Mouse (Mus musculus) bone marrow macrophage, adult 2 months (primary cell): ENCODE results near the gene Tnfrsf23. TPM values are rescaled to one million over a fixed set of nuclear protein-coding genes. Genes with fewer than 3 reads are reported as not detected.
"Not testable (repeated sequence)": the region's sequence is repeated elsewhere in the genome, so short reads cannot be mapped to it uniquely, and the experiment has no call there.

Experiments used
- H3K27ac ChIP-seq: 2 replicates; pipeline ENCODE4 v1.5.1; 2012; ENCODE audit warnings: low read depth, low read length; ENCODE audit not compliant: insufficient read depth
- H3K4me1 ChIP-seq: 2 replicates; pipeline ENCODE4 v1.6.1; 2012; ENCODE audit warnings: low read length; ENCODE audit not compliant: control insufficient read depth, insufficient read depth
- H3K4me3 ChIP-seq: 2 replicates; pipeline ENCODE4 v1.5.1; 2012; ENCODE audit warnings: mild to moderate bottlenecking, low read length, moderate library complexity; ENCODE audit not compliant: insufficient read depth
- CTCF ChIP-seq: IDR thresholded peaks from 2 replicates; pipeline ENCODE4 v1.5.1; 2012; ENCODE audit warnings: low read depth, mild to moderate bottlenecking, low read length, moderate library complexity
- POLR2A ChIP-seq: IDR thresholded peaks from 2 replicates; pipeline ENCODE4 v1.6.1; 2012; ENCODE audit warnings: mild to moderate bottlenecking, low read depth, low read length, borderline replicate concordance
- polyA plus RNA-seq: library from polyadenylated mRNA; stranded (reverse); fragments of >200 nt; gene quantifications from 2 replicates; pipeline ENCODE4 v1.2.4, GENCODE M21; 2012; ENCODE audit not compliant: missing spikeins, insufficient read depth, insufficient read length

The Tnfrsf23 gene
- polyA plus RNA-seq, 1 experiment, result 9.8 TPM

DNA sequence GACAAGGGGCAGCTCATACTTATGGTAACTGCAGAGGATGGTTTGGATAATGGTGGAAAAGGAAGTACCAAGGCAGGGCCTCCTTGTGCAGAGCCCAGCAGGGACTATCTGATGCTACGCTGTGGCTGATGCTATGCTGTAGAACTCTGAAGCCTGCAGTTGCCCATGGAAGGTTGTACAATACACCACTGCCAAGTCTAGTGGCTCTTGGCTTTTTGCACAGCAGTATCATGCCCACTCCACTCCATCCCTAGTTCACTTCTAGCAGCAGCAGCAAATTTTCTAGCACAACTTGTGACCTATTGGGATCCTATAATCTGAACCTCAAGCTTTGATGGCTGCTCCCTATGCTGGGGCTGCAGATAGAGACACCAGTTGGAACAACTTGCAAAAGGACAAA is 4.1 kb downstream of the Tnfrsf23 start:
- H3K4me1 ChIP-seq, result peaks cover 2% of the 10 kb centered on the region
- no peak overlapping the region for H3K27ac ChIP-seq
- H3K4me3 ChIP-seq, result no peak overlapping the region
- TF ChIP-seq CTCF, result no peak

DNA sequence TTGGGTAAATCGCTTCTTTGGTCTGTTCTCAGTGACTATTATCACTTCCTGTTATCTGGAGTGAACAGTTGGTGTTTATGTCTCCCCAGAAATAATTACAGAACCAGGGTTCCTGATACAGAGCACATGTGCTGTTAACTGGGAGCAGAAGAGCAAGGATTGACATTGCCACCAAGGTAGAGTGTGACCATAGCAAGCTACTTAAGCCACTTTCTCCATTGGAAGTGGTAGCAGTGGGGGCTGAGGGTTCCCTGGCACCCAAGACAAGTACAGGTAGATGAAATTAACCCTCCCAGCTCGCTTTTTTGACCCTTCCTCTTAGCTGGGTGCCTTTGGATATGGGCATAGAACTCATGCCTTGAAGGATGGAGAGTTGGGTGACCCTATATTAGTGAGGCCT is 4.8 kb downstream of the Tnfrsf23 start:
- not testable (repeated sequence) for H3K4me3 ChIP-seq, H3K27ac ChIP-seq, H3K4me1 ChIP-seq

DNA sequence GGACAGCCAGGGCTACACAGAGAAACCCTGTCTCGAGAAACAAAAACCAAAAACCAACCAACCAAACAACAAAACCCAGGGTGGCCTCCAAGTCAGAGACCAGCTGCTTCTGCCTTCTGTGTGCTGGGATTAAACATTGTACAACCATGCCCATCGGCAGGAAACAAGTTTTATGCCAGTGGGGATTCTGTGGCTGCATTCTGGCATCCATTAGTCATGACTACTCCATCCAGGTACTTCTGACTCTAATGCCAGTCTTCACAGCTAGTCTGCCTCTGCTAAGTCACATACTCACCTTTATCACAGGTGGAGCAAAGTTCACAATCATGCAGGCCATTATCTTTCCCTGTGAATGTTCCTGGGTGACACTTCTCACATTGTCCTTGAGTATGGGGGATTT is 6.0 kb downstream of the Tnfrsf23 start:
- not testable (repeated sequence) for H3K4me3 ChIP-seq, H3K4me1 ChIP-seq

DNA sequence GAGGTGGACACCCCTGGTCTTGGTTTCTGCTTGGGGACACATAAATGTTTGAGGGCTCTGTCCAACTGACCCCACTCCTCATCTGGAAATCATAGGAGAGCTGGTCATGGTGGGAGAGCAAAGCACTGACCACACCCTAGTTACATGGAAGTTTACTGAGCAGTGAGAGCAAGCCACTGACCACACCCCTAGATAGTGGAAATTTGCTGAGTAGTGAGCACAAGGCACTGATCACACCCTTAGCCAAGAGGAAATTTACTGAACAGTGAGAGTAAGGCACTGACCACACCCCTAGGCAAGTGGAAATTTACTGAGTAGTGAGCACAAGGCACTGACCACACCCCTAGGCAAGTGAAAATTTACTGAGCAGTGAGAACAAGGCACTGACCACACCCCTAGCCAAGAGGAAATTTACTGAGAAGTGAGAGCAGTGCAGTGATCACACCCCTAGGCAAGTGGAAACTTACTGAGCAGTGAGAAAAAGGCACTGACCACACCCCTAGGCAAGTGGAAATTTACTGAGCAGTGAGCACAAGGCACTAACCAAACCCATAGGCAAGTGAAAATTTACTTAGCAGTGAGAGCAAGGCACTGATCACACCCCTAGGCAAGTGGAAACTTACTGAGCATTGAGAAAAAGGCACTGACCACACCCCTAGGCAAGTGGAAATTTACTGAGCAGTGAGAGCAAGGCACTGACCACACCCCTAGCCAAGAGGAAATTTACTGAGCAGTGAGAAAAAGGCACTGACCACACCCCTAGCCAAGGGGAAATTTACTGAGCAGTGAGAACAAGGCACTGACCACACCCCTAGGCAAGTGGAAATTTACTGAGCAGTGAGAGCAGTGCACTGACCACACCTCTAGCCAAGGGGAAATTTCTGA is 19.0 kb downstream of the Tnfrsf23 start:
- H3K4me1 ChIP-seq, result no peaks in the 10 kb centered on the region
- TF ChIP-seq POLR2A (no peak), CTCF (no peak)

More for the DNA sequence above, 6.0 kb downstream of the Tnfrsf23 start:
- not testable (repeated sequence) for H3K27ac ChIP-seq

DNA sequence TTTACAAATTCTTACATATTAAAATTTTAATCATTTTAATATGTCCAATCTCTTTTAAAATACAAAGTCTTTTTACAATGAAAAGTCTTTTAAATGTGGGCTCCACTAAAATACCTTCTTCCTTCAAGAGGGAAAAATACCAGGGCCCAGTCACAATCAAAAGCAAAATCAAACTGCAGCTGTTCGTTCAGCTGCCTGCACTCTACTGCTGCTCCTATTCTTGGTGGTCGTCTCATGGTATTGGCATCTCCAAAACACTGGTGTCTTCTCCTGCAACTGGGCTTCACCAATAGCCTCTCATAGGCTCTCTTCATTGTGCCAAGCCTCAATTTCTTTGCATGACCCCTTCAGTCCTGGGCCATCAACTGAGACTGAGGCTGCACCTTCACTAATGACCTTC is 22.2 kb downstream of the Tnfrsf23 start:
- Histone ChIP-seq H3K4me3 (no peak overlapping the region), H3K4me1 (peaks cover 6% of the 10 kb centered on the region; the same call in 1 of the 2 replicates), H3K27ac (no peak overlapping the region)
- no peak for TF ChIP-seq CTCF
- TF ChIP-seq POLR2A, result no peak

More for the DNA sequence above, 19.0 kb downstream of the Tnfrsf23 start:
- H3K27ac ChIP-seq, result peak overlapping the region; percentile 64
- H3K4me3 ChIP-seq, result no peak overlapping the region

DNA sequence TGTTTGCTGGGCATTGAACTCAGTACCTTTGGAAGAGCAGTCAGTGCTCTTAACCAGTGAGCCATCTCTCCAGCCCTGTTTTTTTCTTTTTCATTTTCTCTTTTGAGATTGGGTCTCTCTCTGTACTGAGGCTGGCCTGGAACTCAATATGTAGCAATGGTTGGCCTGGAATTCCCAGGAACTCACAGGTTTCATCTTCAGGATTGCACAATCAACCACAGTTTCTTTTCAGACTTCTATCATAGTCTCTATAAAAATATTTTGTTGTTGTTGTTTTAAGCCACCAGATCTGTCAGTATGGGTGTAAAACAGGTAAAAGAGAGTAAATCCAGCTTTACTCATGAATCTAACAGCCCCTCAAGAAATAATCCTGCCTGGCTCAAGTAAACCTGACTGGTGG is 24.9 kb downstream of the Tnfrsf23 start:
- peaks cover 6% of the 10 kb centered on the region; the same call in 1 of the 2 replicates for H3K4me1 ChIP-seq
- H3K27ac ChIP-seq, result no peak overlapping the region
- H3K4me3 ChIP-seq, result no peak overlapping the region
- TF ChIP-seq CTCF (no peak), POLR2A (no peak)

DNA sequence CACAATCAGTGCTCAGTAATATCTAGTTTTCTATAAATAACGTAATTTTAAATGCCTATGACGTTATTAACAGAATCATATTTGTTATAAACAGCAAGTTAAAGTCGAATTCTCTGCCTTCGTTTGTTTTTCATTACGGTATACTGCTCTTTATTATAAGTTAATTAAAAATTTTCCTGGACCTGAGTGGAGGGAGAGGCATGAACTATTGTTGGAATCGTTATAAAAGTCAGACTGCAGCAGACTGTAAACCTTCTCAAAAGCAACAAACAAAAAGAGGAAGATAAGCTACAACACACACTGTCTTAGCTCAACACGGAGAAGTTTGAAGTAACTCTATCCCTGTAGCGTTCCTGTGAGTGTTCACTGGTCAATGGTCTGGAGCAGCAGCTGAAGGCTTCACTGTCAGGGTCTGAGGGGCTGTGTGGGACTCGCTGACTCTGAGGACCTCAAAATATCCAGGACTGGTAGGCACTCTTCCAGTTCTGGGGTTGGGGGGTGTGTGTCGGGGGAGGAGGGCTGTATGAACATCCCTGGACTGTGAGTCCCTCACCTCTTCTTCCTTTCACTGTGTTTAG is 35.8 kb downstream of the Tnfrsf23 start:
- not testable (repeated sequence) for H3K4me3 ChIP-seq, H3K4me1 ChIP-seq
- peak overlapping the region; percentile 15 for H3K27ac ChIP-seq

DNA sequence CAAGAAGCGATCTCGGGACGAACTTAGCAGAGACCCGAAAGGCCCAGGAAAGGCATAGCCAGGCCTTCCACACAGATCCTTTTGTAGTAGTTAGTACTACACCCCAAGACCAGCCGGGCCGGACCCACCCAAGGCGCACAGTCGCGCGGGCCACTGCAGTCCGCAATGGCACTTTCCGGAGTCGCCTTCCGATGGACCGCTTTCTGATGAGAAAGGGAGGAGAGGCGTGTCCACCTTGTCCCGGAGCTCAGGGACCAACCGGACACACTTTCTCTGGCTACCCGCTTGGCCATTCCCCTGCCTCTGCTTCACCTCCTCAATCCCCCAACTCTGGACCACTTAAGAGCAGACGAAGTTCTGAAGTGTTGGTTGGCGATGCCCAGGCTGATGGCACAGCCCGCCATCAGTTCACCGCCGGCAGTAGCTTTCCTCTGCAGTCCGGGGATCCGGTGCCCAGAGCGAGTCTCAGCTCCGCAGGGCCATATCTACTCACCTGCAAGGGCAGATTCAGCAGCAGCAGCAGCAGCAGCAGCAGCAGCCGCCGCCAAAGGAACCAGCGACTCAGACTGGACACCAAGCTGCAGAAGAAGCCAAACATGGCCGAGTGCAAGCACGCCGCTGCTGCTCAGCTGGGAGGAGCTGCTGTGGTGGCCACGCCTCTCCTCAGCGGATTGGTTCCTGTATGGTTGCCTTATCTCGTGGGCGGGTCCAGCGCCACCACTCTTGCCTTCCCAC is 36.5 kb downstream of the Tnfrsf23 start, which contains the start of gene Tnfrsf22:
Gene Tnfrsf22, minus strand, starts transcription at position 628 of the 735 bp plus-strand sequence.
- H3K4me1 ChIP-seq, result peaks cover 4% of the 10 kb centered on the region
- TF ChIP-seq CTCF (no peak), POLR2A (no peak)
- peak within 1 kb of the TSS; percentile 15 for H3K27ac ChIP-seq
- H3K4me3 ChIP-seq, result peak within 1 kb of the TSS; percentile 81

DNA sequence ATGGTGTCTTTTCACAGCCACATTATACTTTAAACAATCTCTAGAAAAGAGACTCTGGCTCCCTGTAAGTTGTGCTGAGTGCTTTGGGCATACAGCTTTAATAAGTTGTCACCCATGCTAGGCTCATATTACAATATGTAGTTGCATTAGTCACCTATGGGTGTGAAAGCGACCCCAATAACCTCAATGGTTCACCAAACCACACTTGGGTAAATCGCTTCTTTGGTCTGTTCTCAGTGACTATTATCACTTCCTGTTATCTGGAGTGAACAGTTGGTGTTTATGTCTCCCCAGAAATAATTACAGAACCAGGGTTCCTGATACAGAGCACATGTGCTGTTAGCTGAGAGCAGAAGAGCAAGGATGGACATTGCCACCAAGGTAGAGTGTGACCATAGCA is 41.7 kb downstream of the Tnfrsf23 start:
- not testable (repeated sequence) for H3K4me1 ChIP-seq, H3K4me3 ChIP-seq, H3K27ac ChIP-seq

DNA sequence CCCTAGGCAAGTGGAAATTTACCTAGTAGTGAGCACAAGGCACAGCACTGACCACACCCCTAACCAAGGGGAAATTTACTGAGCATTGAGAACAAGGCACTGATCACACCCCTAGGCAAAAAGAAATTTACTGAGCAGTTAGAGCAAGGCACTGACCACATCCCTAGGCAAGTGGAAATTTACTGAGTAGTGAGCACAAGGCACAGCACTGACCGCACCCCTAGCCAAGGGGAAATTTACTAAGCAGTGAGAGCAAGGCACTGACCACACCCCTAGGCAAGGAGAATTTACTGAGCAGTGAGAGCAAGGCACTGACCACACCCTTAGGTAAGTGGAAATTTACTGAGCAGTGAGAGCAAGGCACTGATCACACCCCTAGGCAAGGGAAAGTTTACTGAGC is 49.0 kb downstream of the Tnfrsf23 start:
- no peak overlapping the region for H3K27ac ChIP-seq
- H3K4me1 ChIP-seq, result peaks cover 3% of the 10 kb centered on the region
- TF ChIP-seq POLR2A, result no peak
- TF ChIP-seq CTCF, result no peak
- H3K4me3 ChIP-seq, result no peak overlapping the region
